Mouse (Mus musculus) testis, adult 2 months (tissue): ENCODE results near the gene Slc30a5.
"Not testable (repeated sequence)": the region's sequence is repeated elsewhere in the genome, so short reads cannot be mapped to it uniquely, and the experiment has no call there.

Source experiments
- CTCF ChIP-seq: fragments of 200-500 bp; IDR thresholded peaks from 2 replicates; pipeline ENCODE4 v1.5.1; 2012; ENCODE audit warnings: low read depth, mild to moderate bottlenecking, inconsistent platforms, low read length, moderate library complexity; ENCODE audit not compliant: control insufficient read depth, insufficient read depth, insufficient replicate concordance
- POLR2A ChIP-seq: fragments of 200-500 bp; IDR thresholded peaks from 2 replicates; pipeline ENCODE4 v1.6.1; 2012; ENCODE audit warnings: low read depth, mild to moderate bottlenecking, inconsistent platforms, low read length, moderate library complexity; ENCODE audit not compliant: control insufficient read depth

DNA sequence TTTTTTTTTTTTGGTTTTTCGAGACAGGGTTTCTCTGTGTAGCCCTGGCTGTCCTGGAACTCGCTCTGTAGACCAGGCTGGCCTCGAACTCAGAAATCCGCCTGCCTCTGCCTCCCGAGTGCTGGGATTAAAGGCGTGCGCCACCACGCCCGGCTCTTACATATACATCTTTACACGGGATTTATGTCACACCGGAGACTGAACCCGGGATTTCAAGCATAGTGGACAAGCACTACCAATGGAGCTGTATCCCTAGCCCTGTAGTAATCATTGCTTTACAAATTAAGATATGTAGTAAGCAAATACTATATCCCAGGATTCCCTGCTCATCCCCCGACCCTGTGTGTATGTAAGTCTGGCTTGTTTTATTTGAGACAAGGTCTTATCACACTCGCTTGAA is 45.2 kb downstream of the Slc30a5 start:
- TF ChIP-seq POLR2A, CTCF: not testable (repeated sequence)
